Mouse (Mus musculus): ENCODE results near the gene Zgrf1.

Gene Zgrf1

GRCm38 (mm10) chr3:127565129-127565528 lies 11.8 kb downstream of the Zgrf1 start:
- DNase-seq, result no peak

GRCm38 (mm10) chr3:127572557-127572956 lies 19.3 kb downstream of the Zgrf1 start:
- DNase-seq, result peak; percentile 47

GRCm38 (mm10) chr3:127597136-127597535 lies 43.8 kb downstream of the Zgrf1 start:
- DNase-seq, result no peak

- DNase-seq, result no peak
These were observed 54.8 kb downstream of the Zgrf1 start for GRCm38 (mm10) chr3:127608109-127608508.

- DNase-seq, result no peak
These were observed 72.0 kb downstream of the Zgrf1 start for GRCm38 (mm10) chr3:127625296-127625695.

- DNase-seq, result no peak
These were observed 72.6 kb downstream of the Zgrf1 start for GRCm38 (mm10) chr3:127625701-127626399.

GRCm38 (mm10) chr3:127626524-127626923 lies 73.2 kb downstream of the Zgrf1 start:
- no peak for DNase-seq

GRCm38 (mm10) chr3:127627151-127627955 lies 74.1 kb downstream of the Zgrf1 start:
- DNase-seq, result no peak

- no peak for DNase-seq
These were observed 74.6 kb downstream of the Zgrf1 start for GRCm38 (mm10) chr3:127627956-127628310.

GRCm38 (mm10) chr3:127628311-127629184 lies 75.3 kb downstream of the Zgrf1 start:
- DNase-seq, result no peak

GRCm38 (mm10) chr3:127630190-127630589 lies 76.9 kb downstream of the Zgrf1 start:
- DNase-seq, result no peak

GRCm38 (mm10) chr3:127630735-127631372 lies 77.6 kb downstream of the Zgrf1 start:
- DNase-seq, result no peak

- no peak for DNase-seq
These were observed 78.3 kb downstream of the Zgrf1 start for GRCm38 (mm10) chr3:127631582-127631981.

GRCm38 (mm10) chr3:127632531-127632930 lies 79.2 kb downstream of the Zgrf1 start:
- no peak for DNase-seq

- no peak for DNase-seq
These were observed 80.1 kb downstream of the Zgrf1 start, which contains the start of gene Neurog2 for GRCm38 (mm10) chr3:127633080-127634032. Gene Neurog2 (plus strand): TSS chr3:127633135.

GRCm38 (mm10) chr3:127634101-127634983 lies 81.1 kb downstream of the Zgrf1 start:
- DNase-seq, result peak; percentile 43

GRCm38 (mm10) chr3:127634984-127635349 lies 81.7 kb downstream of the Zgrf1 start:
- DNase-seq, result no peak

GRCm38 (mm10) chr3:127639875-127640761 lies 86.8 kb downstream of the Zgrf1 start:
- DNase-seq, result no peak

Measured in cerebellum, adult 9-10 months (tissue).